Mouse (Mus musculus): ENCODE measurements at regions not wholly inside any gene's neighbourhood (a gene's known extent, or its start where the extent isn't known, plus 50 kb on each side); places are given as distances from the start of the nearest gene placed in this dataset.

- Histone ChIP-seq H3K27ac (no peak overlapping the region), H3K4me2 (no peak overlapping the region), H3K4me3 (no peak overlapping the region), H3K4me1 (replicated peaks) (no peaks in the 10 kb centered on the region), H3K9ac (no peak overlapping the region), H3K9me3 (no peaks in the 10 kb centered on the region), H3K36me3 (no peaks in the 10 kb centered on the region), H3K27me3 (no peaks in the 10 kb centered on the region)
- 55% methylated on average over 3 of the region's 3 CpGs for WGBS
- no peak for ATAC-seq (ENCODE audit: low FRiP score)
These were observed 218.3 kb downstream of the Slc30a10 start for GRCm38 (mm10) chr1:185672940-185673339.

- WGBS: 86% methylated on average over 11 of the region's 11 CpGs
- no peak for ATAC-seq (ENCODE audit: low FRiP score)
These were observed 221.2 kb downstream of the Slc30a10 start for GRCm38 (mm10) chr1:185675674-185676420.

GRCm38 (mm10) chr1:185681610-185682457 is 227.2 kb downstream of the Slc30a10 start:
- H3K27ac ChIP-seq: no peak overlapping the region
- no peaks in the 10 kb centered on the region for H3K9me3 ChIP-seq
- H3K27me3 ChIP-seq: no peaks in the 10 kb centered on the region
- H3K4me3 ChIP-seq: no peak overlapping the region
- no peaks in the 10 kb centered on the region for H3K4me1 ChIP-seq (replicated peaks)
- H3K36me3 ChIP-seq: no peaks in the 10 kb centered on the region
- H3K4me2 ChIP-seq: peak overlapping the region; percentile 37
- peak; percentile 57; the same call in 1 of the 2 replicates for ATAC-seq (ENCODE audit: low FRiP score)
- 33% methylated on average over 21 of the region's 21 CpGs for WGBS
- H3K9ac ChIP-seq: no peak overlapping the region

More at GRCm38 (mm10) chr1:185675674-185676420, 221.2 kb downstream of the Slc30a10 start:
- H3K27me3 ChIP-seq: no peaks in the 10 kb centered on the region
- no peaks in the 10 kb centered on the region for H3K9me3 ChIP-seq
- no peak overlapping the region for H3K9ac ChIP-seq
- H3K4me3 ChIP-seq: no peak overlapping the region
- no peaks in the 10 kb centered on the region for H3K36me3 ChIP-seq
- no peak overlapping the region for H3K27ac ChIP-seq
- H3K4me1 ChIP-seq (replicated peaks): no peaks in the 10 kb centered on the region
- no peak overlapping the region for H3K4me2 ChIP-seq

- no peak for ATAC-seq (ENCODE audit: low FRiP score)
- WGBS: 67% methylated on average over 3 of the region's 3 CpGs
- Histone ChIP-seq H3K4me1 (replicated peaks) (no peaks in the 10 kb centered on the region), H3K4me3 (no peak overlapping the region), H3K36me3 (no peaks in the 10 kb centered on the region), H3K9me3 (no peaks in the 10 kb centered on the region), H3K9ac (no peak overlapping the region), H3K27ac (no peak overlapping the region), H3K27me3 (no peaks in the 10 kb centered on the region), H3K4me2 (no peak overlapping the region)
These were observed 227.8 kb downstream of the Slc30a10 start for GRCm38 (mm10) chr1:185682458-185682750.

- 82% methylated on average over 9 of the region's 9 CpGs for WGBS
- H3K4me3 ChIP-seq: no peak overlapping the region
- no peak overlapping the region for H3K27ac ChIP-seq
- H3K9ac ChIP-seq: no peak overlapping the region
- H3K9me3 ChIP-seq: no peaks in the 10 kb centered on the region
- no peaks in the 10 kb centered on the region for H3K4me1 ChIP-seq (replicated peaks)
- no peak overlapping the region for H3K4me2 ChIP-seq
- no peak for ATAC-seq (ENCODE audit: low FRiP score)
- H3K27me3 ChIP-seq: no peaks in the 10 kb centered on the region
- H3K36me3 ChIP-seq: no peaks in the 10 kb centered on the region
These were observed 230.0 kb downstream of the Slc30a10 start for GRCm38 (mm10) chr1:185684638-185685037.

- Histone ChIP-seq H3K4me2 (no peak overlapping the region), H3K4me1 (replicated peaks) (no peaks in the 10 kb centered on the region), H3K27ac (no peak overlapping the region), H3K36me3 (no peaks in the 10 kb centered on the region), H3K27me3 (no peaks in the 10 kb centered on the region), H3K4me3 (no peak overlapping the region), H3K9ac (no peak overlapping the region), H3K9me3 (no peaks in the 10 kb centered on the region)
- ATAC-seq (ENCODE audit: low FRiP score): no peak
- WGBS: 95% methylated on average over 10 of the region's 10 CpGs
These were observed 233.9 kb downstream of the Slc30a10 start for GRCm38 (mm10) chr1:185688506-185688905.

- H3K27me3 ChIP-seq: no peaks in the 10 kb centered on the region
- H3K4me1 ChIP-seq (replicated peaks): no peaks in the 10 kb centered on the region
- H3K4me3 ChIP-seq: no peak overlapping the region
- no peak for ATAC-seq (ENCODE audit: low FRiP score)
- H3K9me3 ChIP-seq: no peaks in the 10 kb centered on the region
- no peak overlapping the region for H3K9ac ChIP-seq
- H3K36me3 ChIP-seq: no peaks in the 10 kb centered on the region
- H3K4me2 ChIP-seq: no peak overlapping the region
- H3K27ac ChIP-seq: no peak overlapping the region
- WGBS: 91% methylated on average over 2 of the region's 2 CpGs
These were observed 240.7 kb downstream of the Slc30a10 start for GRCm38 (mm10) chr1:185695394-185695793.

- Histone ChIP-seq H3K27ac (no peak overlapping the region), H3K4me2 (no peak overlapping the region), H3K4me3 (no peak overlapping the region), H3K9me3 (no peaks in the 10 kb centered on the region), H3K4me1 (replicated peaks) (no peaks in the 10 kb centered on the region), H3K27me3 (no peaks in the 10 kb centered on the region), H3K36me3 (no peaks in the 10 kb centered on the region), H3K9ac (no peak overlapping the region)
- 59% methylated on average over 6 of the region's 6 CpGs for WGBS
- ATAC-seq (ENCODE audit: low FRiP score): no peak
These were observed 245.1 kb downstream of the Slc30a10 start for GRCm38 (mm10) chr1:185699758-185700157.

GRCm38 (mm10) chr1:185726324-185726723 is 271.7 kb downstream of the Slc30a10 start:
- H3K4me2 ChIP-seq: no peak overlapping the region
- no peak overlapping the region for H3K9ac ChIP-seq
- 81% methylated on average over 2 of the region's 2 CpGs for WGBS
- ATAC-seq (ENCODE audit: low FRiP score): no peak
- H3K4me1 ChIP-seq (replicated peaks): no peaks in the 10 kb centered on the region; the same call in 1 of the 2 replicates
- no peaks in the 10 kb centered on the region for H3K9me3 ChIP-seq
- no peaks in the 10 kb centered on the region for H3K36me3 ChIP-seq
- H3K27ac ChIP-seq: no peak overlapping the region
- 0 out of 2 replicates have a peak, but pooled peaks cover 3% of the 10 kb centered on the region for H3K27me3 ChIP-seq
- no peak overlapping the region for H3K4me3 ChIP-seq

- Histone ChIP-seq H3K4me2 (no peak overlapping the region), H3K27ac (no peak overlapping the region), H3K4me3 (no peak overlapping the region), H3K9ac (no peak overlapping the region), H3K27me3 (0 out of 2 replicates have a peak, but pooled peaks cover 3% of the 10 kb centered on the region), H3K4me1 (replicated peaks) (no peaks in the 10 kb centered on the region; the same call in 1 of the 2 replicates), H3K36me3 (no peaks in the 10 kb centered on the region), H3K9me3 (no peaks in the 10 kb centered on the region)
- ATAC-seq (ENCODE audit: low FRiP score): no peak
These were observed 272.2 kb downstream of the Slc30a10 start for GRCm38 (mm10) chr1:185726811-185727210.

- Histone ChIP-seq H3K27ac (no peak overlapping the region), H3K9ac (no peak overlapping the region), H3K4me3 (no peak overlapping the region), H3K4me1 (replicated peaks) (no peaks in the 10 kb centered on the region; the same call in 1 of the 2 replicates), H3K36me3 (no peaks in the 10 kb centered on the region), H3K4me2 (no peak overlapping the region), H3K27me3 (0 out of 2 replicates have a peak, but pooled peaks cover 3% of the 10 kb centered on the region), H3K9me3 (no peaks in the 10 kb centered on the region)
- no peak for ATAC-seq (ENCODE audit: low FRiP score)
- 61% methylated on average over 4 of the region's 4 CpGs for WGBS
These were observed 273.1 kb downstream of the Slc30a10 start for GRCm38 (mm10) chr1:185727749-185728148.

- WGBS: 63% methylated on average over 3 of the region's 3 CpGs
- no peak overlapping the region for H3K4me3 ChIP-seq
- H3K27me3 ChIP-seq: 0 out of 2 replicates have a peak, but pooled peaks cover 3% of the 10 kb centered on the region
These were observed 273.8 kb downstream of the Slc30a10 start for GRCm38 (mm10) chr1:185728406-185728805.

More at GRCm38 (mm10) chr1:185728406-185728805, 273.8 kb downstream of the Slc30a10 start:
- H3K9ac ChIP-seq: no peak overlapping the region
- no peak overlapping the region for H3K27ac ChIP-seq
- no peak overlapping the region for H3K4me2 ChIP-seq
- H3K4me1 ChIP-seq (replicated peaks): no peaks in the 10 kb centered on the region; the same call in 1 of the 2 replicates
- ATAC-seq (ENCODE audit: low FRiP score): no peak
- no peaks in the 10 kb centered on the region for H3K9me3 ChIP-seq
- no peaks in the 10 kb centered on the region for H3K36me3 ChIP-seq

Measured in hindbrain, embryonic 13.5 days (tissue).